Mouse (Mus musculus) olfactory bulb, adult 2 months (tissue): ENCODE measurements around the gene Gvin1.

Experiments
- CTCF ChIP-seq: fragments of 200-500 bp; IDR thresholded peaks from 2 replicates; pipeline ENCODE4 v1.5.1; 2012; ENCODE audit warnings: low read depth, mild to moderate bottlenecking, low read length, moderate library complexity; ENCODE audit not compliant: insufficient read depth
- POLR2A ChIP-seq: fragments of 200-500 bp; IDR thresholded peaks from 2 replicates; pipeline ENCODE4 v1.6.1; 2012; ENCODE audit warnings: mild to moderate bottlenecking, low read depth, low read length, moderate library complexity; ENCODE audit not compliant: insufficient read depth

- TF ChIP-seq CTCF (no peak), POLR2A (no peak)
Measured at GRCm38 (mm10) chr7:106251844-106252517, 36.9 kb upstream of the Gvin1 start.
